Mouse (Mus musculus) embryonic facial prominence, embryonic 15.5 days (tissue): Measurements from ENCODE around the gene Prkra. TPM values are rescaled to one million over a fixed set of nuclear protein-coding genes. Genes with fewer than 3 reads are reported as not detected.

Experiments used
- ATAC-seq: fragments of 200-750 bp; cut with Nextera tagmentation; 2 replicates; pipeline ENCODE4 v1.8.0; 2017; ENCODE audit warnings: low read depth, moderate TSS enrichment; ENCODE audit not compliant: insufficient number of reproducible peaks, low FRiP score, low TSS enrichment
- H3K27ac ChIP-seq: fragments of 300-500 bp; sonication (generic); replicated peaks from 2 replicates; pipeline ENCODE4 v1.5.1; 2015; ENCODE audit warnings: mild to moderate bottlenecking, inconsistent platforms
- H3K27me3 ChIP-seq: fragments of 300-500 bp; sonication (generic); 2 replicates; pipeline ENCODE4 v1.6.1; 2015; ENCODE audit warnings: inconsistent platforms
- H3K36me3 ChIP-seq: fragments of 300-500 bp; sonication (generic); 2 replicates; pipeline ENCODE4 v1.6.1; 2015; ENCODE audit warnings: mild to moderate bottlenecking, inconsistent platforms
- H3K4me1 ChIP-seq: fragments of 300-500 bp; sonication (generic); 2 replicates; pipeline ENCODE4 v1.6.1; 2015; ENCODE audit warnings: inconsistent platforms
- H3K4me2 ChIP-seq: fragments of 300-500 bp; sonication (generic); replicated peaks from 2 replicates; pipeline ENCODE4 v1.6.1; 2015; ENCODE audit warnings: mild to moderate bottlenecking, inconsistent platforms
- H3K4me3 ChIP-seq: fragments of 300-500 bp; sonication (generic); replicated peaks from 2 replicates; pipeline ENCODE4 v1.5.1; 2015; ENCODE audit warnings: mild to moderate bottlenecking, inconsistent platforms
- H3K9ac ChIP-seq: fragments of 300-500 bp; sonication (generic); 2 replicates; pipeline ENCODE4 v1.6.1; 2015; ENCODE audit warnings: inconsistent platforms
- H3K9me3 ChIP-seq: fragments of 300-500 bp; sonication (generic); replicated peaks from 2 replicates; pipeline ENCODE4 v1.6.1; 2016; ENCODE audit warnings: inconsistent platforms
- WGBS: fragments of 180-500 bp; shearing (Covaris S2); methylation state at CpG from one replicate; pipeline ENCODE4 v1.1.7; 2015; 5-methylcytosine and 5-hydroxymethylcytosine counted together
- polyA plus RNA-seq: library from polyadenylated mRNA; unstranded; fragments of >200 nt; fragmentation: Nextera tagmentation; extraction: Ambion mirVana; gene quantifications from 2 replicates; pipeline ENCODE4 v1.2.1, GENCODE M21; 2015

Gene Prkra
- polyA plus RNA-seq, 1 experiment from 2014 or later: 56.7 TPM

- H3K27me3 ChIP-seq: no peaks in the 10 kb centered on the region
- peak overlapping the region; percentile 86 for H3K27ac ChIP-seq
- no peaks in the 10 kb centered on the region for H3K9me3 ChIP-seq
- H3K36me3 ChIP-seq: no peaks in the 10 kb centered on the region
- peak; percentile 5; the same call in 1 of the 2 replicates for ATAC-seq
- peak overlapping the region; percentile 82 for H3K9ac ChIP-seq
- H3K4me2 ChIP-seq: peak overlapping the region; percentile 71
- peaks cover 24% of the 10 kb centered on the region for H3K4me1 ChIP-seq
- peak overlapping the region; percentile 90 for H3K4me3 ChIP-seq
- under 1% methylated on average over 44 of the region's 44 CpGs for WGBS
Measured at GRCm38 (mm10) chr2:76675451-76675850, 27.6 kb upstream of the Prkra start.

GRCm38 (mm10) chr2:76674725-76675427 lies 27.1 kb upstream of the Prkra start, which contains the start of gene Plekha3:
Plekha3 (plus strand) TSS chr2:76675281.
- no peaks in the 10 kb centered on the region for H3K27me3 ChIP-seq
- peak within 1 kb of the TSS; percentile 71 for H3K4me2 ChIP-seq
- H3K4me3 ChIP-seq: peak within 1 kb of the TSS; percentile 90
- peaks cover 24% of the 10 kb centered on the region for H3K4me1 ChIP-seq
- H3K36me3 ChIP-seq: no peaks in the 10 kb centered on the region
- peak within 1 kb of the TSS; percentile 82 for H3K9ac ChIP-seq
- WGBS: 4% methylated on average over 50 of the region's 52 CpGs
- ATAC-seq: peak; percentile 82
- H3K9me3 ChIP-seq: no peaks in the 10 kb centered on the region
- H3K27ac ChIP-seq: peak within 1 kb of the TSS; percentile 86

- ATAC-seq: no peak
- Histone ChIP-seq H3K9ac (no peak overlapping the region), H3K9me3 (no peaks in the 10 kb centered on the region), H3K4me3 (peak overlapping the region; percentile 54), H3K27me3 (no peaks in the 10 kb centered on the region), H3K4me2 (peak overlapping the region; percentile 62), H3K36me3 (0 out of 2 replicates have a peak, but pooled peaks cover 3% of the 10 kb centered on the region), H3K27ac (peak overlapping the region; percentile 87), H3K4me1 (peaks cover 24% of the 10 kb centered on the region)
- WGBS: 35% methylated on average over 7 of the region's 7 CpGs
Measured at GRCm38 (mm10) chr2:76673472-76674081, 25.8 kb upstream of the Prkra start.

- Histone ChIP-seq H3K9ac (peak within 1 kb of the TSS; percentile 41; the same call in 1 of the 2 replicates), H3K4me1 (peaks cover 24% of the 10 kb centered on the region), H3K27ac (peak within 1 kb of the TSS; percentile 87), H3K4me2 (peak within 1 kb of the TSS; percentile 62), H3K4me3 (peak within 1 kb of the TSS; percentile 54), H3K27me3 (no peaks in the 10 kb centered on the region), H3K36me3 (0 out of 2 replicates have a peak, but pooled peaks cover 3% of the 10 kb centered on the region), H3K9me3 (no peaks in the 10 kb centered on the region)
- WGBS: under 1% methylated on average over 17 of the region's 17 CpGs
- ATAC-seq: peak; percentile 92
Measured at GRCm38 (mm10) chr2:76672966-76673392, 25.2 kb upstream of the Prkra start, which contains the start of gene Fkbp7. Fkbp7 (minus strand) TSS chr2:76673116.

- Histone ChIP-seq H3K9me3 (no peaks in the 10 kb centered on the region), H3K4me3 (peak overlapping the region; percentile 54), H3K36me3 (0 out of 2 replicates have a peak, but pooled peaks cover 6% of the 10 kb centered on the region), H3K9ac (peak overlapping the region; percentile 41; the same call in 1 of the 2 replicates), H3K27ac (peak overlapping the region; percentile 87), H3K27me3 (no peaks in the 10 kb centered on the region), H3K4me1 (peaks cover 24% of the 10 kb centered on the region), H3K4me2 (peak overlapping the region; percentile 62)
- WGBS: 20% methylated on average over 9 of the region's 9 CpGs
- ATAC-seq: no peak
Measured at GRCm38 (mm10) chr2:76672134-76672745, 24.4 kb upstream of the Prkra start.

GRCm38 (mm10) chr2:76671641-76672040 lies 23.8 kb upstream of the Prkra start:
- WGBS: 79% methylated on average over 6 of the region's 6 CpGs
- H3K27ac ChIP-seq: peak overlapping the region; percentile 87; the same call in 1 of the 2 replicates
- ATAC-seq: no peak
- 0 out of 2 replicates have a peak, but pooled peaks cover 8% of the 10 kb centered on the region for H3K36me3 ChIP-seq
- peak overlapping the region; percentile 54 for H3K4me3 ChIP-seq
- H3K4me1 ChIP-seq: peaks cover 21% of the 10 kb centered on the region
- no peaks in the 10 kb centered on the region for H3K9me3 ChIP-seq
- peak overlapping the region; percentile 62 for H3K4me2 ChIP-seq
- no peak overlapping the region; the same call in 1 of the 2 replicates for H3K9ac ChIP-seq
- no peaks in the 10 kb centered on the region for H3K27me3 ChIP-seq

GRCm38 (mm10) chr2:76667200-76667599 lies 19.4 kb upstream of the Prkra start:
- no peak overlapping the region for H3K4me2 ChIP-seq
- H3K27ac ChIP-seq: no peak overlapping the region
- H3K4me3 ChIP-seq: no peak overlapping the region
- no peaks in the 10 kb centered on the region for H3K27me3 ChIP-seq
- peaks cover 30% of the 10 kb centered on the region for H3K36me3 ChIP-seq
- no peaks in the 10 kb centered on the region for H3K9me3 ChIP-seq
- 0 out of 2 replicates have a peak, but pooled peaks cover 4% of the 10 kb centered on the region for H3K4me1 ChIP-seq
- no peak for ATAC-seq
- 53% methylated on average over 5 of the region's 5 CpGs for WGBS
- no peak overlapping the region for H3K9ac ChIP-seq

- no peak for ATAC-seq
- H3K9me3 ChIP-seq: no peaks in the 10 kb centered on the region
- H3K9ac ChIP-seq: no peak overlapping the region
- no peak overlapping the region for H3K27ac ChIP-seq
- H3K4me3 ChIP-seq: no peak overlapping the region
- H3K36me3 ChIP-seq: peaks cover 37% of the 10 kb centered on the region
- H3K4me1 ChIP-seq: no peaks in the 10 kb centered on the region
- no peak overlapping the region for H3K4me2 ChIP-seq
- WGBS: 90% methylated on average over 7 of the region's 7 CpGs
- no peaks in the 10 kb centered on the region for H3K27me3 ChIP-seq
Measured at GRCm38 (mm10) chr2:76665531-76665930, 17.7 kb upstream of the Prkra start.

- ATAC-seq: no peak
- H3K9me3 ChIP-seq: no peaks in the 10 kb centered on the region
- peaks cover 18% of the 10 kb centered on the region for H3K36me3 ChIP-seq
- H3K4me1 ChIP-seq: no peaks in the 10 kb centered on the region
- H3K4me2 ChIP-seq: no peak overlapping the region
- WGBS: 32% methylated on average over 8 of the region's 8 CpGs
- no peak overlapping the region for H3K27ac ChIP-seq
- no peak overlapping the region for H3K4me3 ChIP-seq
- no peak overlapping the region for H3K9ac ChIP-seq
- H3K27me3 ChIP-seq: no peaks in the 10 kb centered on the region
Measured at GRCm38 (mm10) chr2:76659419-76659818, 11.6 kb upstream of the Prkra start.

GRCm38 (mm10) chr2:76658551-76658950 lies 10.7 kb upstream of the Prkra start:
- no peak for ATAC-seq
- Histone ChIP-seq H3K4me1 (no peaks in the 10 kb centered on the region), H3K36me3 (peaks cover 11% of the 10 kb centered on the region; the same call in 1 of the 2 replicates), H3K4me3 (no peak overlapping the region), H3K4me2 (no peak overlapping the region), H3K27ac (no peak overlapping the region), H3K9me3 (no peaks in the 10 kb centered on the region), H3K9ac (no peak overlapping the region), H3K27me3 (no peaks in the 10 kb centered on the region)
- WGBS: 77% methylated on average over 13 of the region's 13 CpGs

GRCm38 (mm10) chr2:76655982-76656381 lies 8.2 kb upstream of the Prkra start:
- ATAC-seq: no peak
- Histone ChIP-seq H3K4me1 (no peaks in the 10 kb centered on the region), H3K9me3 (no peaks in the 10 kb centered on the region), H3K27me3 (no peaks in the 10 kb centered on the region), H3K4me2 (no peak overlapping the region), H3K9ac (no peak overlapping the region), H3K27ac (no peak overlapping the region), H3K36me3 (no peaks in the 10 kb centered on the region), H3K4me3 (no peak overlapping the region)
- WGBS: 19% methylated on average over 1 of the region's 1 CpGs
